Mouse (Mus musculus) cerebellum, adult 2 months (tissue): ENCODE data around the gene Mroh2a. TPM values are rescaled to one million over a fixed set of nuclear protein-coding genes. Genes with fewer than 3 reads are reported as not detected.

Source experiments
- DNase-seq, 2 experiments: peaks; one replicate each; pipeline ENCODE4 v3.0.0; 2021
- H3K27ac ChIP-seq: fragments of 200-500 bp; 2 replicates; pipeline ENCODE4 v1.5.1; 2012; ENCODE audit warnings: low read length, control low read depth, inconsistent platforms; ENCODE audit not compliant: insufficient read depth
- H3K27me3 ChIP-seq: fragments of 200-500 bp; 2 replicates; pipeline ENCODE4 v1.6.1; 2012; ENCODE audit warnings: inconsistent platforms, mild to moderate bottlenecking, low read length, moderate library complexity; ENCODE audit not compliant: control insufficient read depth, insufficient read depth
- H3K4me1 ChIP-seq: fragments of 200-500 bp; 2 replicates; pipeline ENCODE4 v1.6.1; 2011; ENCODE audit warnings: low read length; ENCODE audit not compliant: control insufficient read depth, insufficient read depth
- H3K4me3 ChIP-seq: fragments of 200-500 bp; replicated peaks from 2 replicates; pipeline ENCODE3; 2011; ENCODE audit warnings: mild to moderate bottlenecking, low read depth, low read length, control low read depth; ENCODE audit not compliant: insufficient read depth
- CTCF ChIP-seq: fragments of 200-500 bp; IDR thresholded peaks from 2 replicates; pipeline ENCODE4 v1.5.1; 2011; ENCODE audit warnings: low read depth, mild to moderate bottlenecking, control low read depth, low read length, moderate library complexity, borderline replicate concordance; ENCODE audit not compliant: insufficient read depth
- POLR2A ChIP-seq: fragments of 200-500 bp; IDR thresholded peaks from 2 replicates; pipeline ENCODE4 v1.6.1; 2011; ENCODE audit warnings: low read length, control low read depth, borderline replicate concordance; ENCODE audit not compliant: insufficient read depth
- WGBS: fragments of 180-500 bp; shearing (Covaris S2); methylation state at CpG from one replicate; pipeline ENCODE4 v1.1.7; 2018; 5-methylcytosine and 5-hydroxymethylcytosine counted together
- polyA plus RNA-seq: library from polyadenylated mRNA; depleted of rRNA; stranded (reverse); fragments of >200 nt; gene quantifications from 2 replicates; pipeline ENCODE4 v1.2.3, GENCODE M21; 2012

Gene Mroh2a
- polyA plus RNA-seq, 1 experiment = 0.25 TPM

GRCm38 (mm10) chr1:88245881-88246280 is 19.1 kb downstream of the Mroh2a start:
- TF ChIP-seq CTCF = no peak
- TF ChIP-seq POLR2A = no peak
- no peak for DNase-seq
- Histone ChIP-seq H3K27me3 (no peaks in the 10 kb centered on the region), H3K4me3 (no peak overlapping the region), H3K4me1 (no peaks in the 10 kb centered on the region), H3K27ac (no peak overlapping the region)
- WGBS = 77% methylated on average over 6 of the region's 6 CpGs

- Histone ChIP-seq H3K4me3 (no peak overlapping the region), H3K27ac (no peak overlapping the region), H3K27me3 (no peaks in the 10 kb centered on the region), H3K4me1 (no peaks in the 10 kb centered on the region)
- TF ChIP-seq CTCF = no peak
- no peak for TF ChIP-seq POLR2A
- no peak for DNase-seq
- 47% methylated on average over 6 of the region's 6 CpGs for WGBS
Measured at GRCm38 (mm10) chr1:88246386-88246785, 19.6 kb downstream of the Mroh2a start.

GRCm38 (mm10) chr1:88247660-88248059 is 20.9 kb downstream of the Mroh2a start:
- TF ChIP-seq CTCF = no peak
- WGBS = 46% methylated on average over 2 of the region's 2 CpGs
- no peaks in the 10 kb centered on the region for H3K4me1 ChIP-seq
- H3K4me3 ChIP-seq = no peak overlapping the region
- DNase-seq = no peak
- H3K27ac ChIP-seq = no peak overlapping the region
- H3K27me3 ChIP-seq = no peaks in the 10 kb centered on the region

GRCm38 (mm10) chr1:88248658-88249057 is 21.9 kb downstream of the Mroh2a start:
- WGBS = 56% methylated on average over 4 of the region's 4 CpGs
- TF ChIP-seq CTCF = no peak
- no peak for TF ChIP-seq POLR2A
- no peak overlapping the region for H3K4me3 ChIP-seq

GRCm38 (mm10) chr1:88249596-88249995 is 22.8 kb downstream of the Mroh2a start:
- WGBS = 74% methylated on average over 7 of the region's 7 CpGs
- Histone ChIP-seq H3K27me3 (no peaks in the 10 kb centered on the region), H3K27ac (no peak overlapping the region), H3K4me3 (no peak overlapping the region), H3K4me1 (no peaks in the 10 kb centered on the region)
- no peak for DNase-seq
- TF ChIP-seq CTCF = no peak
- TF ChIP-seq POLR2A = no peak

More at GRCm38 (mm10) chr1:88248658-88249057, 21.9 kb downstream of the Mroh2a start:
- DNase-seq = no peak
- no peaks in the 10 kb centered on the region for H3K27me3 ChIP-seq
- no peaks in the 10 kb centered on the region for H3K4me1 ChIP-seq
- no peak overlapping the region for H3K27ac ChIP-seq

DNA sequence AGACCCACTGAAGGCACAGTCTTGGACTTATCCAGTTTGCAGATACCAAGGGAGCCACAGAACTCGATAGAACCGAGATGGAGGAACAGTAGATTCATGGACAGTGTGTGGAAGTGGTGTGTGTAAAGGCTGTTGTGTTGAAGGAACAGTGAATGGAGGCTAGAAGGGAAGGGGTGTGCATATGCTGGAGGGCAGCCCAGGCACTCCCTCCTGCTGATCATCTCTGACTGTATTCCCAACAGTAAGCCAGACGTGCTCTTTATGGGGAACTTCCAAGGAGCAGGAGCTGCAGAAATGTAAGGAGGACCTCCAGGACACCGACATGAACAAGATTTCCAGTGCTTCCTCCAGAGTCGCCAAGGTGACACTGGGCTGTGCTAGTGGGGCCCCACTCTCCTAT is 23.2 kb downstream of the Mroh2a start:
- Histone ChIP-seq H3K27me3 (no peaks in the 10 kb centered on the region), H3K4me1 (peaks cover 3% of the 10 kb centered on the region; the same call in 1 of the 2 replicates), H3K27ac (no peak overlapping the region), H3K4me3 (no peak overlapping the region)
- TF ChIP-seq POLR2A (no peak), CTCF (no peak)
- DNase-seq = no peak
- 74% methylated on average over 5 of the region's 5 CpGs for WGBS

- WGBS = 75% methylated on average over 8 of the region's 8 CpGs
- Histone ChIP-seq H3K27me3 (no peaks in the 10 kb centered on the region), H3K4me3 (no peak overlapping the region), H3K27ac (no peak overlapping the region), H3K4me1 (peaks cover 19% of the 10 kb centered on the region)
- no peak for DNase-seq
- TF ChIP-seq POLR2A (no peak), CTCF (no peak)
Measured at GRCm38 (mm10) chr1:88253106-88253505, 26.3 kb downstream of the Mroh2a start.

GRCm38 (mm10) chr1:88253540-88253939 is 26.8 kb downstream of the Mroh2a start:
- 73% methylated on average over 6 of the region's 6 CpGs for WGBS
- no peak overlapping the region for H3K4me3 ChIP-seq
- DNase-seq = no peak
- H3K4me1 ChIP-seq = peaks cover 21% of the 10 kb centered on the region
- H3K27ac ChIP-seq = no peak overlapping the region
- no peak for TF ChIP-seq CTCF
- no peak for TF ChIP-seq POLR2A
- H3K27me3 ChIP-seq = no peaks in the 10 kb centered on the region
